Mouse (Mus musculus): ENCODE measurements at regions not wholly inside any gene's neighbourhood (a gene's known extent, or its start where the extent isn't known, plus 50 kb on each side); places are given as distances from the start of the nearest gene placed in this dataset.

DNA sequence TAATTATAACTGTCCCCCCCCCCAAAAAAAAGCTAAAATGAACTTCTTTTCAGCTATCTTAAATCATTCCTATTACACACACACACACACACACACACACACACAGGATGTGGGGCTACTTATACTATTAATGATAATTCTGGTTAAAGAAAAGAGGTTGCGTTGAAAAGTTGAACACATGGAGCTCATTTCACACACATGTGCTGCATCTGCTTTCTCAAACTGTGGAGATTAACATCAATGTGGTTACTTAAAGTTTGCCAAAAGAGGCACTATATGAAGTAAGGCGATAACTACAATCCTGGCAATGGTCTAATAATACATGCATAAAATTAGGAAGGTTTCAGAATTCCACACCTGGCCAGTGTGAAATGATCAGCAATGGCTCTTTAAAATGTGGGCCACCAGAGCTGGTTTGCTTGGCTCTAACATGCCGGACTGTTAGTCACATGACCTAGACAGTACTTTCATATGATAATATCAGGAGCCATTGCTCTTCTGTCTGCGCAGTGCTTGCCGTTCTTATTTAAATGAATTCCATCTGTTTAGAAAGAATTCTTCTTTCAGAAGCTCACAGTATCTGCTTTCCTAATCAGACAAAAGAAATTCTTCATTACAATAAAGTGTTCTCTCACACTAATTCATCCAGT, 598.4 kb upstream of the Fam92a start:
- DNase-seq (ENCODE audit: extremely low read depth, low read depth) = no peak

DNA sequence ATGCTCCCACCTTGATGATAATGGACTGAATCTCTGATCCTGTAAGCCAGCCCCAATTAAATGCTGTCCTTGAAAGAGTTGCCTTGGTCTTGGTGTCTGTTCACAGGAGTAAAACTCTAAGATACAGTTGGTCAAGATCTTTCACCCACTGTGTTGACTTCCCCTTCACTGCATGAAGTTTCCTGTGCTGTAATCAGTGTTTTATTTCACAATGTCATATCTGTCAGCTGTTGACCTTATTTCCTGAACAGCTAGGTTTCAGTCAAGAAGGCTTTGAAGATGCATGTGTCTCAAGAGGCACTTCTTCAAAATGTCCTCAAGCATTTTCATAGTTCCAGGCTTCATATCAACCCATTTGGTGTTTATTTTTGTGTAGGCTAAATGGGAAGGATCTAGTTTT, 597.3 kb upstream of the Fam92a start:
- no peak for DNase-seq (ENCODE audit: extremely low read depth, low read depth)

DNA sequence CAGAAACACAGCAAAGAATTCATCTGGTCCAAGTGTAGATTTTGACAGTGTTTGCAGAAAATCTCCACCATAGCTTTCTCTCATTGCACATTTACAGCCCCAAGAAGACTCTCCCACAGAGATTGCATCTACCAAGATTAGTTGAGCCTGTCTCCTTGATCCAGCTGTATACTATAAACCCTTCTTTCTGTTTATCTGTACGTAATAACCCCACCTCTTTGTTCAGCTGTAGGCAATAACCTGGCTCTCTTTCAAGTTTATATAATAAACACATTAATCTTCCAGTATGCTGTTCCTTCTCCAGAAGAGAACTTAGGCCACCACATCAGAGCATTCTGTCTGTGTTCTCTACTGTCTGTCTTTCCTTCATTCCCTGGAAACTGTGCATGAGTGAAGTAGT, 594.9 kb upstream of the Fam92a start:
- DNase-seq (ENCODE audit: extremely low read depth, low read depth) = no peak

DNA sequence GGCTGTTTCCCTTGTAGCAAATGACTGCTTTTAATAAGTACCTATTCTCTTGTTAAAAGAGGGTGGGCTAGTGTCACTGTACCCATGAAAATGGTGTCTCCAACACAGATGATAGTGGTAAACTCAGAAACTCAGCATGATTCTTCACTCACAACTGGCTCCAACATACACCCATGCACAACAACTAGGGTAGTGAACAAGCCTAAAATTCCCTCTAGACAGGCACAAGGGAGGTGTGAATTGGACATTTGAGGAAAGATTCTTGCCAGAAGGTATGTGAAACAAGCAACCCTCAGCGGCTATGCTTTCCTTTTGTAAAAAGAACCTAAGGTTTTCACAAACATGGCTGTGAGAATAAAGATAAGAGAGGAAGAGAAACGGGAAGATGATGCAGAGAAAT, 579.0 kb upstream of the Fam92a start:
- no peak for DNase-seq (ENCODE audit: extremely low read depth, low read depth)

DNA sequence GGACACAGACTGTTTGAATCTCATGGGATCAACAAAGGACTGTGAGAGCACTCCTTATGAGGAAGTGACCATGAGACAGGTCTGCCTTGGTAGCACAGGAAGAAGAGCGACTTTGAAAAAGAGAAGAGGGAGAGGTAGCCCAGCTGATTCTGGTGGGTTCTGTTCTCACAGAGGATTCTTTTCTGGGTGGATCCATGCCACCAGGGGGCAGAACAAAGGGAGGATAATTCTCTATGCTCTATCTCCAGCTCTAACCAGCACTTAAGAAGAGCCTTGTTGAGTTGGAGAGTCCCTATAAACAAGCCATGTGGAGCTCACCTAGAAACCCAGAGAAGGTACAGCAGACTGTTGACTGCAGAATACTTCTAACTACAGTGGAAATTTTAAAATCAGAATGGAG, 578.1 kb upstream of the Fam92a start:
- no peak for DNase-seq (ENCODE audit: extremely low read depth, low read depth)

DNA sequence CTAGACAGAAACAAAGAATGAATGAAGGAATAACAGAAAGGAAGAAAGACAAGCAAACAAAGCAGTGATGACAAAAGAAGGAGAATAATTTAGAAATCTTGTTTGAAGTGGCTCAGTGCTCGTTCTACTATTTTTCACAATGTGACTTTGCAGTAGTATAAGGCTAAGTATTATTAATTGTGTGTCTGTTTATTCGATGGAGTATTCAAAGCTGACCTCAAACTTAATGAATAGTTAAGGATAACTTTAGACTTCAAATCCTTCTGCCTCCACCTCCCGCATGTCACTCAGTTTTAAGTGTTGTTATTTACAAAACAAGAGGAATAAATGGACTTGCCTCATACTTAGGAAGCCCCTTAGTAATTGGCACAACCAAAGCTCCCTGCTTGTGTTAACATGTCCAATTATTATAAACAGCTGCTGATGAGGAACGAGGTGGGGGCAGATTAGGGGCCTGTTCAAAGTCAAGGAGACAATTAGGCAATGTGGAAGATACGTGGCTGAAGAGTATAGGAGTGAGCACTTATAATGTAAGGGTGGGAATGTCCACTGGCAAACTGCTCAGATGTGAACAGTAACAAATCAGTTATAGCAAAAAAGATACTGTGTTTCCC, 572.0 kb upstream of the Fam92a start:
- no peak for DNase-seq (ENCODE audit: extremely low read depth, low read depth)

DNA sequence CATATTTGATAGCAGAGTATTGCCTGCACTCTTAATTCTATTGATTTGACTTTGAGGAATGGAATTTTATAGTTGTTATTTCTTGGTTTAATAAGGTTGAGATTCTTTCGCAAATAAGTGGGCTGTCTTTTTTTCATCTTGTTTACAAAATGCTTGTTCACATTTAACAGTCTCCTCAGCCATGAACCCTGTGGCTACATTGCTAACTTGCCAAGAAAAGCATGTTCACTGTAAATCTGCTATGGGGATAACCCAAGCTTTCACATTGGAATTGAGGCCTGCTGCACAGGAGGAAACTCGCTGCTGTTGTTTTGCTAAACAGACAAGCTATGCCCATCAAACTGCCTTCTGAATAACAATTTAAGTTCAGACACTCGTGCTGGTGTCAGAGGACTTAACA, 564.6 kb upstream of the Fam92a start:
- DNase-seq (ENCODE audit: extremely low read depth, low read depth) = no peak

DNA sequence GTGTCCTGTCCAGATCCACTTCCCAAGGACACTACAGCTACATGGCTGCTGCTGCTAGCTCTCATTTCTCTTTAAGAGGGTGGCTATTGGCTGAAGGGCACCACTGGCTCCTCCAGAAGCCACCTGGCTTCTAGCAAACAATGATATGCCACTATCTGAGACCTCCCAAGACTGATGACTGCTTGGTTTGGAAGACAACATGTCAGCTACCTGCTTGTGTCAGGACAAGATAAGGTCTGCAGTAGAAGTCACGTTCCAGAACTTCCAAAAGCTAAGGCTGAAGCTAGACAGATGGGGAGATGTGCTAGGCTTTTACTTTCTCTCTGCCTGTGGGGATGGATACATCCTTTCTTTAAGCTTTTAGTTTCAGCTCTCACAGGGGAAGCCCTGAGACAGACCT, 528.4 kb upstream of the Fam92a start:
- no peak for DNase-seq (ENCODE audit: extremely low read depth, low read depth)

DNA sequence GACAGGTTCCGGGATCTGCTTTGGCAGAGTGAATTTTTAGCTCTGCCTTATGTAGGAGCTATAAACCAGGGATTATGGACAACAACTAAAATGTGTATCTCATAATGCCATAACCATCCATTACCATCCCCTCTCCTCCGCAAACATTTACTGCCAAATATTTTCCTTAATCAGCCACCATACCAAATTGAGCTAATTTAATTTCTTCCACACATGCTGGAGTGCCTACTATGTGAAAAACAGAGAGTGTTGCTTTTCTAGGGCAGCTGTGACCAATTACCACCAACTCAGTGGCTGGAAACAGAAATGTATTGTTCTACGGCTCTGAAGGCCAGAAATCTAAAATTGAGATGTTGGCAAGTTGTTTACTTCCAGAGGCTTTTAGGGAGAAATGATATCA, 506.0 kb upstream of the Fam92a start:
- DNase-seq (ENCODE audit: extremely low read depth, low read depth) = no peak

DNA sequence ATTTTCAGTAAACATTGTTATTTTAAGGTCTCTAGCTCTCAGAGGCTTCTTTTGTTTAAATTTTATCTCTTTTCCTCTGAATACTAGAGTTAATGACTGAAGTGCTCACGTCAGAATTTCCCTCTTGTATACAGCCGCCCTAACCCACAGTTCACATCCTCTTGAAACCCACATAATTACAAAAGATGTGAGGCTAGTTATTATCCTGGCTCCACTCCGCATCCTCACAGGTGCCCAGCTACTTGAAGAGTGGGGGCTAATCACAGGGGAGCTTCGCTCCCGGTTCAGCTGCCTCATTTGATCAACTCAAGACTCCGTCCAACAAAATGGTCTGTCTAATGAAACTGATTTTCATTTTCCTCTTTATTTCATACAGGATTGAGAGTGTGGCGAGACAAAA, 499.6 kb upstream of the Fam92a start:
- DNase-seq (ENCODE audit: extremely low read depth, low read depth) = no peak

DNA sequence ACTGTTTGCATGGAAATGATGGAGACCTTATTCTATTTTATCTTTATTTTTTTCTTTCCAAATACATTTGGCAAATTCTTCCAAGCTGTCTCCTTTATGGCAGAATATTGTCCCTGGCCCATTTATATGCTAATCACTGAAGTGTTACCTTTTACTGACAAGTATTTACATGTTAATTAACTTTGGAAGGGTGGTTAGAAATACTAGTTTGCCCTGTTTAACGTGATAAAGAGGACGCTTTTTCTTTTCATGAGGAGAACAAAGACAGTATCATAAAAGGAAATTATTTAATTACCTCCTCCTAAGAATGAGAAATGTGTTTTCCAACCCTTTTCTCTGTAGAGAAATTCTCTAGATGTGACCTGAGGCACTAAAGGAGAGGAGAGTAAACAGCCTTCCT, 491.4 kb upstream of the Fam92a start:
- no peak for DNase-seq (ENCODE audit: extremely low read depth, low read depth)

DNA sequence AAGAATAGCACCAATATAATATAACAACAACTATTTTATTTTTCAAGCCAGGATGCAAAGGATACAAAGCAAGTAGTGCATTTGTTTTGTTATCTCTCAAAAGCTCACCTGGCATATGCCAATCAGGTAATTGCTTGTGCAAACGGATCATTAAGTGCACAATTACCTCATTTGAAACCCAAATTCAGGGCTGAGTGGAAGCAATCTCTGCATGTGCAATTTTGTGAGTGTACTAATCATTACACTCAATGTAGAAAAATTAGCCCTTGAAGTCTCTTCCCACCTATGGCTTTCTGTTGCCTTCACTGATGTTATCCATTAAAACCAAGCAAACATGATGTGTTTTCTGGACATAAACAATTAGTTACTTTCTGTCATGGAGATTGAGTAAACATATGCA, 490.9 kb upstream of the Fam92a start:
- no peak for DNase-seq (ENCODE audit: extremely low read depth, low read depth)

DNA sequence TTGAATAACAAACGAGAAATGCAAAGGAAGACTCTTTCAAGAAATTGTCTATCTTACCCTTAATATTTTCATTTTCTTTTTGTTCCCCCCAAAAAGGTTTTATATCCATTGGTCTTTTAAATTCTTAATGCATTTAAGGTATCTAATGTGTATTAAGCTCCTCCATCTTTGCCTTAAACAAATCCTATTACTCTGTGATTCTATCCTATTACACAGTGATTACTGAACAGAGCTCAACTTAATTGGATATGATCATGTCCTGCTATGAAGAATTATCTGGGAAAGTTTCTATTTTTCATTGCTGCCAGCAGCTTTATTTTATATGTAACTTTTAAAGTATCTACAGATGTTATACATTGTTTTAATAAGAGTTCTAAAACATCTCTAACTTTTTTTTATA, 487.3 kb upstream of the Fam92a start:
- DNase-seq (ENCODE audit: extremely low read depth, low read depth) = no peak

DNA sequence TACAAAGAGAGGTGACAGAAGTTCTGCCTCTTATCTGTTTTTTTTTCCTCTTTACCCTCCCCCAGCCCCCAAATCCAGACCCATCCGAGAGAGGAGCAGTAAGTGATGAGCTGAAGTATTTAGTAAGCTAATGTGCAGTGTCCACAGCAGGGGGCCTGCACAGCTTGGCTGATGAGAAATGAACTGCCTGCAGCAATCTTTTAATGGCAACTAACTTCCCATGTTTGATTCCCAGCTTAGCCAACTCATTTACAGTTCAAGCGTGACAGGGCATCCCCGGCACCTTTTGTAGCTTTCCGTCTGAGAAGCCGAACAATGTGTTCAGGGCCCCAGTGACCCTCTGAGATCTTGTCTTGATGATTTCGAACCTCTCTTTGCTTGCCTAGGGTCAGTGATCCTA, 486.8 kb upstream of the Fam92a start:
- no peak for DNase-seq (ENCODE audit: extremely low read depth, low read depth)

DNA sequence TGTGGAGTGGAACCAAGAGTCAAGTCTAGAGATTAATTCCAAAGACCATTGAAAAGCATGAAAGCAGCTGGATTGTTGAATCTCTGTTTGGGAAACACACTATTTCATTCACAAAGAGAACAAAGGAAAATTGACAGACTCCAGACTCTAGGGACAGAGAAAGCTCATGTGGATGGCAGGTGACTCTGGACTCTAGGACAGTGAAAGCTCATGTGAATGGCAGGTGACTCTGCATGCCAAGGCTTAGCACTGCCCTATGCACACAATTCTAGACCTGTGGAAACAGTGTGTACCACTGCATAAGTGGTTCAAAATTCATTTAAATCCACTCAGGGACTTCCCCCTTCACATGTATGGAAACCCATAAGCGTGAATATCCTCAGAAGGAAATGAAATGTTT, 486.0 kb upstream of the Fam92a start:
- no peak for DNase-seq (ENCODE audit: extremely low read depth, low read depth)

DNA sequence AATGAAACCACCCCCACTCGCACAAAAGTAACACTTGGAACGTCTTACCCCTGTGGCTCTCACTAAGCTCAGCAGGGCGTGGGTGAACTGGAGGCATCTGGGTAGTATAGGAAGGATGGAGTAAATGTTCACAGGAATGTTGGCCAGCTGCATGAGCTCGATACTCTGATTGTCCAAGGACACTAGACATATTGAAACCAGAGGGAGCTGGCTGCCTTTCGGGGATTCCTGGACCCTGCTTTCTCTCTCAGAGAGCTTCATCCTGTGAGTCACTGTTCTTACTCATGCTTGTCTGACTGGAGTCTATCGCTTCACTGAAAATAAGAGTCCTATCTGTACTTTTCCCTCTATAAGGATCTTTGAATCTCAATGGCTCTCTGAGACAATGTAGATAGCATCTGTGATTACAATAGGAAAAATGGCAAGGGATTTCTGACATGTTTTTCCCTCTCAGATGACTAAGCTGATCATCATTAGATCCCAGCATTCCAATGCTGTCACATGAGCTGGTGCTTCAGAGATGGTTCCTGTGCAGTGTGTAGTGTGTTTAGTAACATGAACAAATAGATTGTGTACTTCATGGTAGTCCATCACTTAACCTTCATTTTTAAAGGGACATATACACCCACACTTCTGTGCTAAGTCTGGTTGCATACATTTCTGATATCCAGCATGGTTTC, 485.2 kb upstream of the Fam92a start:
- no peak for DNase-seq (ENCODE audit: extremely low read depth, low read depth)

DNA sequence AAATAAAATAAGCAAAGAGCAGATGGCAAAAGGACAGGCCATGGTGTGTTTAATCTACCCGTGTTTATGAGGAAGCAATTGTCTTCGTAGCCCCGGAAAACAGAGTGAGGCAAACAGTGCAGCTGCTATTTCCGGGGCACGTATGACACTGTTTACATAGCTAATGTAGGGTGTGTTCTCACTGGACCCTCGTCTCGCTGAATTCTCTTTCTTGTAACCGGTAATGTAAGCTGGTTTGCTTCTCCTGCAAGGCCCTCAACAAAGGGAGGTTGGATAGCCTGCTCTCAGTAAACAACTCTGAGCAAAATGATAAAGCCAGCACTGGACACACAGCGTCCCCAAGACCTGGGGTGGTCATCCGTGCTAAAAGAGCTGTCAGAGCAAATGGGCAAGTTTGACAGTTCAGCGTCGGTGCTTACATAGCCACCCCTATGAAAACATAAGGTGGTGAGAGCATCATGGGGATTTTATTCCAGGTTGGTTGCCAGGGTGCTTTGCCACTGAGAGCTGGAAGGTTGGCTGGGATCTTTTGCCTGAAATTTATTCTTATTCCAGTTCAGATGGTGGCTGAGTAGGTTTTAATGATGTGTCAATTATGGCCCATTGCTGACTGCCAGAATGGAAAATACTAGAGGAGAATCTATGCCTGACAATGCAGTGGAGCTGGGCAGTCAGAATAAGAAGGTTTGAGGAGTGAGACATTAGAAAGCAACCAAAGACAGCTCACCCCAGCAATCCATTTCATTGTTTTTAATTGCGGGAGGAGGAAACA, 483.8 kb upstream of the Fam92a start:
- no peak for DNase-seq (ENCODE audit: extremely low read depth, low read depth)

DNA sequence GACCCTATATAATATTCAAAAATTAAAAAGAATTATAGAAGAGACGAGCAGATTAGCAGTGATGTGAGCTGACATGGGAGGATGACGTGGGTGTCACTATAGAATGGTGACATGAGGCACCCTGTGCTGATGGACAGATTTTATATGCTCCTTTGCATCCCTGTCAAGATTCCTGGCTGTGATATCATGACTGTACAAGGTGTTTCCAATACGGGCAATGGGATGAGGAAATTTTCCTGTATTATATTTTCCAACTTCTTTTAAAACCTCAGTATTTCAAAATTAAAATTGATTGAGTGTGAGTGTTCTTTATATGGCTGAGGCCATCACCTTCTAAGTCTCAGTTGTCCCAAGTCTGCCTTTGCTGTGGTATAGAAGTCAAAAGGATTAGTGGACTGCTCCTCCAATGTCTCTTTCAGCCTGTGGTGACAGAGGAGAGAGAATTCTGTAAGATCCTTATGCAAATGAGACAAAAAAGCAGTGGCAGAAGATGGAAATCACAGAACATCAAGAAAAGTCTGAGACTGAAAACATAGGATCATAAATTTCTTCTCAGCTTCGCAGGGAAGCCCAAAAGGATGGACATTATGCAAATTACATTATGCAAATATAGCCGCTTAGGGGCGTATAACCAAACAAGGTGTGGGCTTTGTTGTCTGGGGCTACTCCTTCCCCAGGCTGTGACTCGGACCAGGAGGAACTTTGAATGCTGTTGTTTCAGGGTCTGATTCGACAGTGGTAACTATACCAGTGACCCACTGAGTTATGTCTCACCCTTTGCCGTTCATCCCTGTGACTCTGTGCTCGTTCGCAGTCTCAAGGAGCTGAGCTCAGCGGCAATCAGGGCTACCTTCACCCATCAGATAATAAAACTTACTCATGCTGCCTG, 483.0 kb upstream of the Fam92a start:
- no peak for DNase-seq (ENCODE audit: extremely low read depth, low read depth)

DNA sequence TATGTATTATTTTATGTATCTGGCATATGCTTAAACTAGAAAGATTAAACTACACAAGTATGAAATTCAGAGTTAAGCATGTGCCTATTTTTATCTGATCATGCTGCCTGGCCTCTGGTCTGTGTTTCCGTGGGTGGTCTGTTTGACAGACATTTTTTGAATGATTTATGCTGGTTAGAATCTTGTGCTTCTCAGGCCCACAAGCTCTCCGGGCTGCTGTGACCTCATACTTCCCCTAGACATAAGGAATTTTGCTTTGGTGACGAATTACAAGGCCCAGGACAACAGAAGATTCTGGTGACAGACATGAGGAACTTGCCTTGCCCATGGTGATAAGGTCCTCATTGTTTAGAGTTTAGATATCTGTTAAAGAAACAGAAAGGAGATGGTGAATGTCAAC, 475.9 kb upstream of the Fam92a start:
- DNase-seq (ENCODE audit: extremely low read depth, low read depth) = no peak

DNA sequence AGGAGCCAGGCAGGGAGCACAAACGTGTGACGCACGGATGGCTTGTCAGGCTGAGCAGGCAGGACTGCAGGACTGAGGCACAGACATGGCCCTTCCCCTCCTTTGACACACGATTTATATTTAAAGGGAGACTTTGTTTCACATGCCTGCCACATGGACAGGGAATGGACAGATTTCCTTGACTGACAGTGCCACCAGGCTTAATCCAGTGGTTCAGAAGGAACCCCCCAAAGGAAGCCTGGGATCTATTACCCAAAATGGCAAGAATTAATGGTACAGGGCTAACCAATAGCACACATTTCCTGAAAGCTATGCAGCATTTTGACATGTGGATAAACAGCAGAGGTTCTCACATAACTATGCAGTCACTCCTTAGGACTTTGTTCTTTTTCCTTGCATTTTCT, 470.7 kb upstream of the Fam92a start:
- no peak for DNase-seq (ENCODE audit: extremely low read depth, low read depth)

DNA sequence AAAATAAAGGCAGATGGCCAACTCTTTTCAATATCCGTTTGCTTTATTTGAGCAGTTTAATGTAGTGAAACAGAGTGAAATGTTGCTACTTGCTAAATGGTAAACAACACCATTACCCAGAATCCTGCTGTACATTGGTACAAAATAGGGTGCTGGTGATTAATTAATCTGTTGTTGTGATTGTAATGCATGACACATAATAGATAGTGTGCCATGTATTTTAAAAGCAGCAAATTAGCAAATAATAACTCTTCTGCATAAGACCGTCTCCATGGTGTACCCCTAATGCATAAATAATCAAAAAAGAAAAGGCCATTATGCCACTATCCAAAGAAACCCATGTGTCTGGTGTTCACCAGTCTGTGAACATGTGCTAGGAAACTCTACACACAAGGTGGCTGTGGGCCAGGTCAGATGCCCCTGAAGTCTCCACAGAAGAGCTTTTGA, 457.6 kb upstream of the Fam92a start:
- no peak for DNase-seq (ENCODE audit: extremely low read depth, low read depth)

All from MEL-GATA-1-ER (cell line).